Mouse (Mus musculus) 3T3-L1 (cell line): Measurements from ENCODE around the gene Brpf3.
A peak's percentile ranks its signal among the peaks of the same experiment; 100 is the strongest.
"Not testable (repeated sequence)": the region's sequence is repeated elsewhere in the genome, so short reads cannot be mapped to it uniquely, and the experiment has no call there.

Experiments
- DNase-seq: peaks from one replicate; pipeline ENCODE4 v3.0.0-alpha.2; 2015; ENCODE audit warnings: low read depth, low spot score

Gene Brpf3

GRCm38 (mm10) chr17:28800671-28801412, at the start of gene Brpf3:
Gene Brpf3 (plus strand): TSS chr17:28801090.
- peak; percentile 58 for DNase-seq

- DNase-seq, result no peak
These were observed 44.4 kb upstream of the Brpf3 start for GRCm38 (mm10) chr17:28756447-28756846.

GRCm38 (mm10) chr17:28757470-28757869, 43.4 kb upstream of the Brpf3 start:
- no peak for DNase-seq

GRCm38 (mm10) chr17:28760736-28761312, 40.1 kb upstream of the Brpf3 start:
- DNase-seq, result no peak

- DNase-seq, result peak; percentile 85
These were observed 39.0 kb upstream of the Brpf3 start for GRCm38 (mm10) chr17:28761871-28762270.

- peak; percentile 72 for DNase-seq
These were observed 34.7 kb upstream of the Brpf3 start for GRCm38 (mm10) chr17:28766203-28766602.

GRCm38 (mm10) chr17:28766781-28767515, 33.9 kb upstream of the Brpf3 start:
- no peak for DNase-seq

GRCm38 (mm10) chr17:28769121-28769874, 31.6 kb upstream of the Brpf3 start, which contains the start of gene Mapk13:
Gene Mapk13 (plus strand): TSS chr17:28769297.
- no peak for DNase-seq

- DNase-seq, result no peak
These were observed 30.9 kb upstream of the Brpf3 start for GRCm38 (mm10) chr17:28769875-28770421.

GRCm38 (mm10) chr17:28771289-28771688, 29.6 kb upstream of the Brpf3 start:
- no peak for DNase-seq

- DNase-seq, result not testable (repeated sequence)
These were observed 26.6 kb upstream of the Brpf3 start for GRCm38 (mm10) chr17:28774303-28774702.

- DNase-seq, result no peak
These were observed 25.7 kb upstream of the Brpf3 start for GRCm38 (mm10) chr17:28775161-28775560.

- DNase-seq, result peak; percentile 31
These were observed 24.1 kb upstream of the Brpf3 start for GRCm38 (mm10) chr17:28776817-28777216.

GRCm38 (mm10) chr17:28777231-28778005, 23.5 kb upstream of the Brpf3 start:
- peak; percentile 18 for DNase-seq

- DNase-seq, result no peak
These were observed 21.2 kb upstream of the Brpf3 start for GRCm38 (mm10) chr17:28779735-28780134.

GRCm38 (mm10) chr17:28780836-28781235, 20.1 kb upstream of the Brpf3 start:
- DNase-seq, result no peak

GRCm38 (mm10) chr17:28781290-28782045, 19.4 kb upstream of the Brpf3 start:
- no peak for DNase-seq

- no peak for DNase-seq
These were observed 15.9 kb upstream of the Brpf3 start for GRCm38 (mm10) chr17:28785036-28785435.

GRCm38 (mm10) chr17:28787507-28787906, 13.4 kb upstream of the Brpf3 start:
- no peak for DNase-seq

- no peak for DNase-seq
These were observed 3.9 kb upstream of the Brpf3 start for GRCm38 (mm10) chr17:28797031-28797430.
